Mouse (Mus musculus) lung, postnatal 0 days (tissue): ENCODE data around the gene Sirt6.

ENCODE experiments used
- CTCF ChIP-seq: IDR thresholded peaks from 2 replicates; pipeline ENCODE4 v1.5.1; 2016; ENCODE audit warnings: antibody characterized with exemption, mild to moderate bottlenecking
- EP300 ChIP-seq: IDR thresholded peaks from 2 replicates; pipeline ENCODE4 v1.6.1; 2016; ENCODE audit warnings: antibody characterized with exemption, mild to moderate bottlenecking, control low read depth

DNA sequence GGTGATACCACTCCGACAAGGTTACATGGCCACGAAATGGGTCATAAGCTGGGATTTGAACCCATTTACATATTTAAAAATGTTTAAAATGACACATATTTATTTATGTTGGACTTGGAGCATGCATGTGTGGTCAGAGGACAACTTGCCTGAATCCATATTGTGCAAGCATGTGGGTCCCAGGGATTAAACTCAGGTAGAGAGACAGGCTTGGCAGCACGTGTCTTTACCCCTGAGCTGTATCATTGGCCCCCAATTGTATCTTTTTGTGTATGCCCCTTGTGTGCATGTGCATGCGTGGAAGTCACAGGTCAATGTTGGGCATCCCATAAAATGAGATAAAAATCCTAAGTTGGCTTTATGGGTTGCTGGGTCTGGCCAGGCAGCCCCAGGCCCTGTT, 17.8 kb upstream of the Sirt6 start:
- TF ChIP-seq CTCF (no peak), EP300 (no peak)
